Mouse (Mus musculus) yolk sac, embryonic 10.5 days (tissue): Measurements from ENCODE around the gene Immt.

Experiments
- DNase-seq: peaks from one replicate; pipeline ENCODE4 v3.0.0-alpha.2; 2017; ENCODE audit warnings: low spot score

Gene Immt

DNA sequence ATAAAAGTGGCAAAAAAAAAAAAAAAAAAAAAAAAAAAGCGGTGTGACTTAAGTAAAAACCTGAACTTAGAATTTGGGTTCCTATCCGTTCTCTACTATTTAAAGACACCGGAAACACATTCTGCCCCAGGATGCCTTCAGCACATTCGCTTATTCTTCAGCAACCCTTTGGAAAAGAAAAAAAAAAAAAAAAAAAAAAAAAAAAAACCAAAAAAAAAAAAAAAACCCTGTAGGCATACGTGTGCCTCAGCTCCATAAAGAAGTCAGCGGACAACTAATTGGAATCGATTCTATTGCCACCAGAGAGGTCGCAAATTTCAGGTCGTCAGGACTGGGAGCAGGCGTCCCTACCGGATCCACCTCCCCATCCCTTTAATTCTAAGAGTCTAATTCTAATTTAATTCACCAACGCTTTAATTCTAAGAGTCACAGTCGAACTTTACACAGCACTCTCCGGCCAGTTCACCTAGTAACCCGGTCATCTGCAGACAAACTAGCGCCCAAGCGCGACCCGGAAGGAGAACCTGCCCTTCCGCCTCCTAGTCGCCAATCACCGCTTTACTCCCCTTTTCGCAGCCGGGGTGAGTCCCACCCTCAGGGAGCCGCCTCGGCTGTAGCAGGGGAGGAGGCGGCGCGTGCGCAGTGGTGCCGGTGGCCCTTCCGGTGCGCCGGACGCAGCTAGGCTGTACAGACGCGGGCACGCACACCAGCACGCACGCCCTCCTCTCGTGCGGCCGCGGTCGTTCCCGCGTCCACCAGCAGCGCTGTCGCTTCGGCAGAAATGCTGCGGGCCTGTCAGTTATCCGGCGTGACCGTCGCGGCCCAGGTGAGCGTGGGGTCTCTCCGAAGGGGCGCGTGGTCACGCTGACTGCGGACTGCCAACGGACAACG is at the start of gene Immt:
Immt (plus strand) TSS at position 642 of the 891 bp plus-strand sequence.
- peak; percentile 97 for DNase-seq

DNA sequence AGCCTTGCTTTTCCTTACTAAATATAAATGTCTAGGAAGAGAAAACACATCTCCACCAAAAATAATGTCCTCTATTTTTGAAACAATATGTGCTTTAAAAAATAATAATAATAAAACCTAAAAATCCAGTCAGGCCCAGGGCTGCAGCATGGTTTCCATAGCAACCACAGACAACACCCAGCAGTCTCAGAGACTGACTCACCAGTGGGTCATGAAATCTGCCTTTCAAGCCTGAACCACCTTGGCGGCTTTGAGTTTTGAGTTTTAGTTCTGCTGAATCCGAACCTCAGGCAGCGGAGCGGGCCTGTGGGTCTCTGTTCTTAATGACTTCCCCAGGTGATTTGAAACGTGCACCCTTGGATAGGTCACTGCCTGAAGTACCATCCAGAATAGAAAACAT is 48.0 kb upstream of the Immt start:
- DNase-seq: no peak

DNA sequence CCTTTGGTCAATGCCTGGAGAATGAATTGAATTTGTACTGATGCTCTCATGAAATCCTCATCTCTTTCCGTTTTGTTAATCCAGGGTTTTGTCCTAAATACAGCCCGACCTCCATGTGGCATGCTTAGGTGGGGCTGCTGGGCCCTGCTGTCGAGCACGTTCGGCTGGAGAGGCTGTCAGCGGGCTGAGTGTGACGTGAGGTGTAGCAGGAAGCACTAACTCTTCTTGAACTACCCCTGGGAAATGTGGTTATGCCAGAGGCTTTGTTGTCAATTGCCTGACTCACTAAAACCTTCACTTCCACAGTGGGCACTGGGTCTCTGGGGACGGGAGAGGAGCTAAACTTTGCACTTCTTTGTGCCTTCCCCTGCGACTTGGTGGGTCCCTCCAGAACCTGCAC is 42.8 kb upstream of the Immt start:
- no peak for DNase-seq

DNA sequence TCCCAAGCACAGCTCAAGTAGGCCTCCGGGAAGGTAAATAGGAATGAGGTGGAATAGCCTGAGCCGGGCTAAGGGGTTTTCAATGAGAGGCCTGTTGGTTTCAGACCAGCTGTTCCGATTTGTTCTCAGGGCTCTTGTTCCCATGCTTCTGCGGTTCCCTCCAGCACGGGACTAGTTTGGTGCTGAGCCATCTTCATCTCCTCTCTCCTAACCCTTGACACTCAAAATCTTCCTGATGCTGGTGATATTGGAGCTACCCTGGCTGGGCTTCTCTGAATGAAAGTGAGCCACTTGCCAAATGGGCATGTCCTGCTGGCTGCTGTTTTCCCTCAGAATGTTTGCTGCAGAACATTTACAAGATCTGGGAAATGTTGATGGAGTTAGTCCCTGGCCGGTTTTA is 39.4 kb upstream of the Immt start:
- DNase-seq: no peak

DNA sequence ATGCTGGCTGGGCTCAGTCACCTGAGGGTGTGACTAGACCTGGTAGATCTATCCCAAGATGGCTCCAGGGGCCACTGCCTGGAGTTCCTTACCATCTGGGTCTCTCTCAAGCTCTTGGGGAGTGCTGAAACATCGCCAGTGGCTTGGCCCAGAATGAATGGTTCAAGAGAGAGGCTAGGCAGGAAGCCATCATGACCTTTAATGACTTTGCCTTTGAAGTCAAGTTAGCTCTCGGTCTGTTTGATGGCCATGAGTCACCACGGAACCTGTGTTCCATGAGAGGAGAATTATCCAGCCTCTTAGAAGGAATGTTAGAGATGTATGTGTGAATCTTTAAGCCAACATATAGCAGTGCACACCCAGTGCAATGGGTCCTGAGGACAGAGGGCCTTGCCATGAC is 31.7 kb upstream of the Immt start:
- DNase-seq: no peak

DNA sequence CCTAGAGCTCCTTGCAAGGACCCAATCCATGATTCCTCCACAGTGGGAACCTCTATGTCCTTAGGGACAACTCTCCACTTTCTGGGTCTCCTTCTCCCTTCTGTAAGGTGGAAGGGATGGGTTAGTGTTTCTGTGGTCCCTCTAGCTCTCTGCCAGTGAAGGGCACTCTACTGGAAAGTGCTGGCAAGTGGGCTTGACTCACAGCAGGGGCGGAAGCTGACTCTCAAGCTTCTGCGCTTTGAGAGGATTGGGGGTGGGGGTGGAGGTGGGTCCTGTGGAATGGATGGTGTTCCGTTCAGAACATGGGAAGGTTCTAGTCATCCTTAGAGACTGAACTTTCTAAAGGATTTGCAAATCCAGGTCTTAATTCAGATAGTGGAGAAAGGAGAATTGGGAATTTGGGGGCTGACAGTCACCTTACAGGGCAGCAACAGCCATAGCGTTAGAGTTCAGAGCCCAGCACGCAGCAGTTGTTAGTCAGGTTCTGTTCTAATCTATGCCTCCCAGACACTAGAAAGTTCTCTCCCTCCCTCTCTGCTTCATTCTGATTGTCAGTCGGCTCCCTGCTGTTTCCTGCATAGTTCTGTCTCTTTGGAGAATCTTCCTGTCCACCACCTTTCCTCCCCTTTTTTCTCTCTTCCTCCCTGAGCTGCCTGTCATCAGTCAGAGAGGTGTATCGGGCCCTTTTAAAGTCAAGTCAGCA is 30.0 kb upstream of the Immt start:
- DNase-seq: no peak

DNA sequence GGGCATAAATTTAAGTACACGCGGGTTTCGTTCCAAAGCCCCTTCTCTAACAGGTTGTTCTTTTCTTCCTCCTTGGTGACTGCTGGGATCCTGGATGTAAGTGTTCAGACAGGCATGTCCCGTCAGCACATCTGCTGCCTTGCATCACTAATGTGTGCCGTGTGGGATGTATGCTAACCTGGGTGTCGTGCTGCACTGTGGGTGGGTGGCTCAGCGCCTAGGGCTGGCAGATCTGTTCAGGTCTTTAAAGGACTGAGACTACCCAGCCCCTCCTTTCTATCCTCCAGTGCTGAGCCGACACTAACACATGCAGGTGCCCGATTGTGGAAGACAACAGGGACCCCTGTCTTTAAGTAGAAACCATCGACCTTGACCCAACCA is 29.4 kb upstream of the Immt start:
- no peak for DNase-seq

DNA sequence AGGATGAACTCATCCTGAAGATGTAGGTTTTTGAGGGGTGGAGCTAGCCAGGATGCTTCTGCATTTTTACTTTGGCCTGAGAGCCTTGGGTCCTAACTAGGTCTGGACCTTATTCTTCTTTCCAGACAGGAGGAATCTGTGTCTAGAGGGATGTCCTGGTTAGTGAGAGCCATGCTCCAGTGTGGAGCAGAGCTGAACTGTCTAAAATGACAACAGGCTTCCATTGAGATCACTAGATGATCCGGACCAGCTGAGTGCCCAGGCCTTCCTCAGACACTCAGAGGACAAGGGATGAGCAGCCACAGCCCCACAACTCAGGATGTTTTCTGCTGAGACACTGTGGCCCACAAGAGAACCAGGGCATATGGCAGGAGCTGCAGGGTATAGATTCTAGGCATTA is 27.5 kb upstream of the Immt start:
- no peak for DNase-seq

DNA sequence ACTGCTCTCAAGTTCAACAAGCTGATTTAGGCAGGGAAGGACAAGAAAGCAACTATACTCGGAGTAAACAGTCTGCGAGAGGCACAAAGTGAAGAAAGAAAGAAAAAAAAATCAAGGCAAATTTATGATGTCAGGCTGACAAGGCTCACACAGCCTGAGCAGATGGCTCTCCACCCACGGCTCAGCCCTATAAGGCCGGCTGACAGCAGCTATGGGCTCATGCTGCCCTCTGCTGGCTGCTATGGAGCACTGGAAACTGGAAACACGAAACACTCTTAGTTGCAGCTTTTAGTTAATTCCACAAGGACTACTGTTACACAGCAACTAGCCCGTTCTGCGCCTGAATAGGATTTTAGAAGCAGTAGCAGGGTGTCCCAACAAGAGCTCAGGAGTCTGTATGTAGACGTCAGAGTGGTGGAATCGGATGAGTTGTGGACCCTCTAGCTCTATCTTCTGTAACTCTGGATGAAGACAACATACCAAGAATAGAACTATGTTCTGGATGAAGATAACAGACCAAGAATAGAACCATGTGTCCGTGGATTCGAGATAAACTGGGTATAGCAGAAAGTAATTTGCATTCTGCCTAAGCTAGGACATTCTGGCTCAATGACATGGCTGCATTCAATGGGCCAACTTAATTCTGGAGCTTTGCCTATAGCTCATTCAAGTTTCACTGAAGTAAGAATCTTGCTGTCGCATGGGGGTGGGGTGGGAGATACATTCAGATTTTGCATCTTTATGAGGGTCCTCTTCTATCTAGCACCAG is 26.9 kb upstream of the Immt start:
- DNase-seq: peak; percentile 47

DNA sequence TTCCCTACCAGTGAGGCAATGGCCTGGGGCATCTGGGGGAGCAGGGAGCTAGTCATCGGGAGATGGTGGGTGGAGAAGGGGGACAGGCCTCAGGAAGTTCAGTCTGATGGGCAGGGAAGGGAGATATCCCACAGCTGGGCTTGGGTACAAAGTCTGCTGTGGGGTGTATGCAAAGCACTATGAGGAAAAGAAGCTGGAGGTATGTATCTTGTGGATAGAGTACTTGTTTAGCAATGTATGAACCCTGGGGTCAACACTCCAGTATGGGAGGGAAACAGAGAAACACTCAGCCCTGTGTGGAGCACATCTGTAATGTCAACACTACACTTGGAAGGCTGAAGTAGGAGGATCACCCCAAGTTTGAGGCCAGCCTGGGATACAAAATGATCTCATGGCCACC is 24.4 kb upstream of the Immt start:
- DNase-seq: no peak

DNA sequence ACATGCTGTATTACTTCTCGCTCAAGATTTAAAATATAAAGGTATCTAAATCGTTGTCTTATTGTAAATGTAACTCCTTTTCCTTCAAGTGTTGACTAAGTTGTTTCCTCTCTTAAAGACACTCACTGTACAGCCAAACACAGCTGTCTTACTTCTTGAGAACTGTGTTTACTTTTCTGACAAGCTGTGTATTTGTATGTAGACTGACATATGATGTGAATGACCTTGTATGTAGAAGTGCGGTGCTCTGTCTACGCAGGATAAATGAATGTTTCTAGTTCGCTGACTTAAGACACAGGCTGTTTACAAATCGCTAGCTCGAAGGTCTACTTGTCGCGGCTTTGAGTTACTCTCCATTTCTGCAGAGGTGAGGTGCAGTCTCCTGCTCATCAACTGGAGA is 21.2 kb upstream of the Immt start:
- no peak for DNase-seq

DNA sequence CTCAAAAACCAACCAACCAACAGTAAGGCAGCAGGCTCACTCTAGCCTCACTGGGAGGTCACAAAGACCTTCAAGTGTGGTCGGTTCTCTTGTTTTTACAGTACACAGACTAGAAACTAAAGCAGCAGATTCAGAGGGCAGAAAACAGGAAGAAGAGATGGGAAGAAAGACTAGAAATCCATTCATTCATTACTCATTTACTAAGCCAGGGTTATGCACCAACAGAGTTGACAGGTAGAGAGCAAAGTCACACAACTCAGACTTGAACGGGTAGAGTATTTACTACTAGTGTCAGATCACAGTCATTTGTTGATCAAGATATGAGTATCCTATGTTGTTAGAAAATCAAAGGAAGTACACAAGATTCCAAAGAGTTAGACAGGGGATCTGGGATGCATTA is 18.3 kb upstream of the Immt start:
- DNase-seq: no peak

DNA sequence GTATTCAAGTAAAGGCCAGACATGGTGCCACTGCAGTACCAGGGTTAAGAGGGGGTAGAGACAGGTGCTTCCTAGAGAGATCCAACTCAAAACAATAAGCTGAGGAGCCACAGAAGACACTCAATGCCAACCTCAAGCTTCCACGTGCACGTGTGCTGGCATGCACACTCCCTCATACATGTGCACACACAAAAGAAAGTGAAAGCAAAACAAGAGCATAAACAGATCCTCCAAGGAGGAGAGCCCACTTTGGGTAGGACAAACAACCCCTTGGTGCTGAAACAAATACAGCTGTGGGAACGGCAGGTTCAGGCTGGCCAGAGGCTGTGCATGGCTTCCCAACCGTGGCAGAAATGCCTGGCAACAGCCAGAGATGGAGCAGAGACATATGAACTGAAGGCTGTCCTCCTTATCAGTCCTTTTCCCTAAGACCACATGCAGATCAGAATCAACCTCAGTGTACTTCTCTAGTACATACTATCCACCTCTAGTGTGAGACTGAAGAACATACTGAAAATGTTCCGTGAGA is 11.3 kb upstream of the Immt start:
- no peak for DNase-seq

DNA sequence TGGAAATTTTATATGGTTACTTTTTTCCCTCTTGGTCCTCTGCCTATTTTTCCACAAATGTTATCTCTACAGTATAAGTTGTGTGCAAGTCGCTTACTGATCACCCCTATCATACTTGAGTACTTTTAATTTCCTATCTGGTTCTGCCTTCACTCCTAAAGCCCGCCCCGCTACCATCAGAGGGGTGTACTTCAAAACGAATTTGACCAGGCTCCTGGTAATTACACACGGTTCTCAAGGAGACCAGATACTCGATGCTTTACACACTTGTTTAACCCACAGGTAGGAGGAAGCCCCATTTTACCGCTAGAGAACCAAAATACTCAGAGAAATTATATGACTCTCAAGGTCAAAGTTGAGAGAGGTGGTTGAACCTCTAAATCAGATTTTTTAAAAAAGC is 8.0 kb upstream of the Immt start:
- no peak for DNase-seq

DNA sequence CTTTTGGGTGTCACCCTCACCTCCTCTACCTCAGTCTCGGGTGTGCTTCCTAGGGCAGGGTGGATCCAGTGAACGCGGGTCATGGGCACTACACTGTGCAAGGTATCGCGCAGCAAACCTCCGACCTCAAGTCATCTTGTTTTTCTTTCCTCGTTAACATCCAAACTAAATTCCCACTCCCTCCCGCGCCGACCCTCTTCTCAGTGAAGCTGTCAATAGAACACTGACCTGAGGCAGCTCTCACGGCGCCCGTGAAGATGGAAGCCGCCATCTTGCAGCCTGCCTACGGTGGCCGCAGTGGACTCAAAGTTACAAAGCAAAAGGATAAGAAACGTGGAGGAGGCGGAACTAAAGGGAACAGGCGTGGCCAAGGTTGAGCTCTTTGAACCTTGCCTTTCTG is 7.6 kb upstream of the Immt start:
- peak; percentile 90 for DNase-seq

DNA sequence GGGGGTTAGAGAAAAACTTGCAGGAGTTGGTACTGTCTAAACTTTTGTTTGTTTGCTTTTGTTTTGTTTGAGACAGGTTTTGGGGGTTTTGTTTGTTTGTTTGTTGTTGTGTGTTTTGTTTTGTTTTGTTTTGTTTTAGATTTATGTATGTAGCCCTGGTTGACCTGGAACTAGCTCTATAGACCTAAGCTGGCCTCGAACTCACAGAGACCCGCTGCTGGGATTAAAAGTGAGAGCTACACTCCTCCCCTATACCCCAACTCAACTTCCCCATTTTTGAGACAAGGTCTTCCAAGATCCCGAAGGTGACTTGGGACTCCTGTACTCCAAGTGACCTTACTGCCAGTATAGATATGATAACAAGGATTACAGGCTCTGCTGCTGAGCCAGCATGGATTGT is 7.2 kb upstream of the Immt start:
- DNase-seq: no peak

DNA sequence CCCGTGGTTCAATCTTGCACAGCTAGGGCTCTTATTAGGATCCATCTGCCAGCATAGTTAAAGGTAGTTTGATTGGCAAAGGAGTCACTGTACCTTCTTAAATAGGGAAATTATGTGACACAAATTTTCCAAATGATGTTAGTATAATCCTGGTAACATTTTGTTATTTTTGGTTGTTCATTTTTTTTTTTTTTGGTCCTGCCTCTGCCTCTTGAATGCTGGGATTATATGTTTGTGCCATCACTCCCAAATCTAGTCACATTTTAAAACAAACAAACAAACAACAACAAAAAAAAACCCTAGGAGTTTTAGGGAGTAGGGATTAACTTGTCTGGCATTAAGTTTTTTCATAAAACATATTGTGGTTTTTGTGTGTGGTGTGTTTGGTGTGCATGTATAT is 4.3 kb upstream of the Immt start, which contains the start of gene Mrpl35:
Mrpl35 (minus strand) TSS at position 101 of the 400 bp plus-strand sequence.
- no peak for DNase-seq

DNA sequence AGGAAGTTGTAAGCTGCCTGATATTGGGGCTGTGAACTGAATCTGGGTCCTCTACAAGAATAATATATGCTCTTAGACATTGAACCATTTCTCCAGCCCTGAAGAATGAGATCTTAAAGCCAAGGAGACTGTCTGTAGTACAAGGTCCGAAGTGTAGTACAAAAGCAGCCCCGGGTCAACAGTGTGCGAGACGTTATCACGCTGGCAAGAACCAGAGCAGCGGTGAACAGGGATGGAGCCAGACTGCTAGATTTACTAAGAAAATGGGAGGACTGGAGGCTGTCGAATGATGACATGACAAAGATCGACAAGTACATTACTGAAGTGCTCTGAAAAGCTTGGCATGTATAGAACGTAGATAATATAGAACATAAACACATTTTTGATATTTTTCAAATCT is 1.4 kb upstream of the Immt start:
- DNase-seq: peak; percentile 52

DNA sequence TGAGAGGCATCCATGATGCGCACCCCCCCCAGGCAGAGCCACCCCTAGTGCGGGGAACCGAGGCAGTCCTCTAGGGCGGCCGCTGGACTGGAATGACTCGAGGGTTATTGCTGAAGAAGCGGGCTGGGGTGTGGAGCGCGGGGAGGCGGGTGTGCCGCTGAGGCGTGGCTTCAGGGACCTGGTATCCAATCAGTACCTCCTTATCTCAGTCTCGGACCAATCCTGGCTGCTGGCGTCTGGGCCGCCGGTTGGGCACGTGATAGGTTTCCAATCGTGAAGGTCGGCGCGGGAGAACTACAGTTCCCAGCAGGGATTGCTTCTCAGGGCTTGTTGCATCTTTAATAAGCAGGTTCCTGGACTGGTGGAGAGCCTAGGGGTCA is 440 bp downstream of the Immt start:
- DNase-seq: peak; percentile 95

DNA sequence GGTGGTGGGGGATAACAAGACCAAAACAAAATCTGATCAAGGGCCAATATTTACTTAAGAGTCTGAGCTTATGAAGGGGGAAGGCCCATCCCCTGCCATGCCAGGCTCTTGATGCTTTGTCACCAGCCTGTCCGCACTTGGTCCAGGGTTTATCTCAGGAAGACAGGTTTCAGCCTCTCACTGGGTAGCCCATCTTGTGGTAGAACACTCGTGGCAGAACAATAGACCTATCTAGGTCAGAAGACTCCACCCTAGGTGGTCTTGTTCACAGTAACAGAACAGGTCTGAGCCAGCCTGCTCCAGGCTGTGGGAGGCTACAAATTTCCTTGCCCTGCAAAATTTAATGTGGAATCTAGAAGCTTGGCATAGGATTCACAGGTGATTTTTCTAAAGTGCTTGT is 5.7 kb downstream of the Immt start:
- no peak for DNase-seq

DNA sequence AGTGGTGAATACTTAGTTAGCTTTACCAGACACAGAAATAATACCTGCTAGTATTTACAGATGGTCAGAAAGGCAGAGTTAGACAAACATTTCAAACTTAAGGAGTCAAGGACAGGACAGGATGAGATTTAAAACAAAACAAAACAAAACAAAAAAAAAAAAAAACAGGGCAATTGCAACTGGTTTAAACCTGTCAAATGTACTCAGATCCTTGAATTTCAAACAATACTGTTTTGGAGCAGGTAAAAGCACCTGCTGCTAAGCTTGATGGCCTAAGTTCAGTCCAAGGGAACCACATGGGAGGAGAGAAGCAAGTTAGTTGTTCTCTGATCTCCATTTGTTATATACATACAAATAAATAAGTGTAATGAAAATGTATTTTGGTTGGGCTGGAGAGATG is 8.7 kb downstream of the Immt start:
- DNase-seq: no peak

DNA sequence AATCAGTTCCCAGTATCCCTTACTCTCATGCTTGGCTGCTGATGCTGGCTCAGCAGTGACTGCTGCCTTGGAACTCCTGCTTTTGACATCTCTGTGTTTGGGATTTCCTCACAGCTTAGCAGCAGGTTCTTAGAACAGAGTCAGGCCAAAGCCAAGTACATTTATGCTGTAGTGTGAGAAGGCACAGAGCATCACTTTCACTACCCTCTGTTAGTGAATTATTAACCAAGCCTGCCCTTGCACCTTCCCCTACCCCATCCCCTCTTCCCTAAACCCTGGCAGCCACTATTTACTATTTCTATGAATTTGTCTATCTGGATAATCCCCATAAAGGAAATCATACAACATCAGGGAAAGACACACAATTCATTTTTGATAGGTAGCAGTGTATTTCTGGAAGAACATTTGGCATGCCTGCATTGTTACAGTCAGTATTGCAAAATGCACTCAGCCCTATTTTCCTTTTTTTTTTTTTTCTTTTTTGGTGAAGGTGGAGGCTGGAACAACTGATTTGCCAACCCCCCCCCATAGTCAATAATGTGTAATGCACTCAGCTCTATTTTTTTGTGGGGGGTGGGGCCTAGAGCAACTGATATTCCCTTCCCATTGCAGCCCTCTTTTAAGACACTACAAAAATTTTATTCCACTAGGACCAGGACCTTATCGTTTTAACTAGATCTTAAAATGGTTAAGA is 9.6 kb downstream of the Immt start:
- DNase-seq: no peak
